Mouse (Mus musculus) cerebellum, adult 2 months (tissue): ENCODE results near the gene Zfp638. TPM values are rescaled to one million over a fixed set of nuclear protein-coding genes. Genes with fewer than 3 reads are reported as not detected.

Source experiments
- DNase-seq, 2 experiments: peaks; one replicate each; pipeline ENCODE4 v3.0.0; 2021
- H3K27ac ChIP-seq: fragments of 200-500 bp; 2 replicates; pipeline ENCODE4 v1.5.1; 2012; ENCODE audit warnings: low read length, control low read depth, inconsistent platforms; ENCODE audit not compliant: insufficient read depth
- H3K27me3 ChIP-seq: fragments of 200-500 bp; 2 replicates; pipeline ENCODE4 v1.6.1; 2012; ENCODE audit warnings: inconsistent platforms, mild to moderate bottlenecking, low read length, moderate library complexity; ENCODE audit not compliant: control insufficient read depth, insufficient read depth
- H3K4me1 ChIP-seq: fragments of 200-500 bp; 2 replicates; pipeline ENCODE4 v1.6.1; 2011; ENCODE audit warnings: low read length; ENCODE audit not compliant: control insufficient read depth, insufficient read depth
- H3K4me3 ChIP-seq: fragments of 200-500 bp; replicated peaks from 2 replicates; pipeline ENCODE3; 2011; ENCODE audit warnings: mild to moderate bottlenecking, low read depth, low read length, control low read depth; ENCODE audit not compliant: insufficient read depth
- CTCF ChIP-seq: fragments of 200-500 bp; IDR thresholded peaks from 2 replicates; pipeline ENCODE4 v1.5.1; 2011; ENCODE audit warnings: low read depth, mild to moderate bottlenecking, control low read depth, low read length, moderate library complexity, borderline replicate concordance; ENCODE audit not compliant: insufficient read depth
- POLR2A ChIP-seq: fragments of 200-500 bp; IDR thresholded peaks from 2 replicates; pipeline ENCODE4 v1.6.1; 2011; ENCODE audit warnings: low read length, control low read depth, borderline replicate concordance; ENCODE audit not compliant: insufficient read depth
- WGBS: fragments of 180-500 bp; shearing (Covaris S2); methylation state at CpG from one replicate; pipeline ENCODE4 v1.1.7; 2018; 5-methylcytosine and 5-hydroxymethylcytosine counted together
- polyA plus RNA-seq: library from polyadenylated mRNA; depleted of rRNA; stranded (reverse); fragments of >200 nt; gene quantifications from 2 replicates; pipeline ENCODE4 v1.2.3, GENCODE M21; 2012

The Zfp638 gene
- polyA plus RNA-seq, 1 experiment: 59.6 TPM

- DNase-seq: no peak
- under 1% methylated on average over 39 of the region's 40 CpGs for WGBS
- H3K27ac ChIP-seq: peak overlapping the region; percentile 73
Observed at GRCm38 (mm10) chr6:83914720-83915271, 47.9 kb downstream of the Zfp638 start.

GRCm38 (mm10) chr6:83927418-83927817 is 60.5 kb downstream of the Zfp638 start:
- 38% methylated on average over 1 of the region's 1 CpGs for WGBS
- Histone ChIP-seq H3K4me1 (peaks cover 3% of the 10 kb centered on the region; the same call in 1 of the 2 replicates), H3K27me3 (no peaks in the 10 kb centered on the region), H3K4me3 (no peak overlapping the region), H3K27ac (no peak overlapping the region)
- TF ChIP-seq CTCF: no peak
- TF ChIP-seq POLR2A: no peak
- DNase-seq: no peak

More at GRCm38 (mm10) chr6:83914720-83915271, 47.9 kb downstream of the Zfp638 start:
- no peak for TF ChIP-seq CTCF
- TF ChIP-seq POLR2A: no peak
- Histone ChIP-seq H3K4me3 (peak overlapping the region; percentile 75), H3K27me3 (no peaks in the 10 kb centered on the region), H3K4me1 (no peaks in the 10 kb centered on the region)

- Histone ChIP-seq H3K4me1 (peaks cover 3% of the 10 kb centered on the region; the same call in 1 of the 2 replicates), H3K4me3 (no peak overlapping the region), H3K27me3 (no peaks in the 10 kb centered on the region), H3K27ac (no peak overlapping the region)
- TF ChIP-seq POLR2A: no peak
- TF ChIP-seq CTCF: no peak
- 74% methylated on average over 2 of the region's 2 CpGs for WGBS
- DNase-seq: no peak
Observed at GRCm38 (mm10) chr6:83928225-83928624, 61.3 kb downstream of the Zfp638 start.

- DNase-seq: no peak
- no peak for TF ChIP-seq POLR2A
- no peak for TF ChIP-seq CTCF
- Histone ChIP-seq H3K27me3 (no peaks in the 10 kb centered on the region), H3K27ac (no peak overlapping the region), H3K4me3 (no peak overlapping the region), H3K4me1 (no peaks in the 10 kb centered on the region)
- WGBS: 98% methylated on average over 2 of the region's 2 CpGs
Observed at GRCm38 (mm10) chr6:83939492-83939891, 72.6 kb downstream of the Zfp638 start.

- Histone ChIP-seq H3K27ac (no peak overlapping the region), H3K27me3 (no peaks in the 10 kb centered on the region), H3K4me3 (no peak overlapping the region), H3K4me1 (no peaks in the 10 kb centered on the region)
- no peak for TF ChIP-seq CTCF
- no peak for TF ChIP-seq POLR2A
- no peak for DNase-seq
- WGBS: 75% methylated on average over 13 of the region's 13 CpGs
Observed at GRCm38 (mm10) chr6:83942806-83943205, 75.9 kb downstream of the Zfp638 start.

- no peak for TF ChIP-seq POLR2A
- TF ChIP-seq CTCF: no peak
- H3K4me3 ChIP-seq: no peak overlapping the region
- no peak overlapping the region for H3K27ac ChIP-seq
Observed at GRCm38 (mm10) chr6:83953603-83954002, 86.7 kb downstream of the Zfp638 start.

GRCm38 (mm10) chr6:83987642-83988041 is 120.7 kb downstream of the Zfp638 start:
- no peak for DNase-seq
- no peaks in the 10 kb centered on the region for H3K27me3 ChIP-seq

More at GRCm38 (mm10) chr6:83953603-83954002, 86.7 kb downstream of the Zfp638 start:
- Histone ChIP-seq H3K4me1 (no peaks in the 10 kb centered on the region), H3K27me3 (no peaks in the 10 kb centered on the region)
- DNase-seq: no peak

GRCm38 (mm10) chr6:84002716-84003115 is 135.8 kb downstream of the Zfp638 start:
- H3K4me3 ChIP-seq: no peak overlapping the region
- H3K27me3 ChIP-seq: no peaks in the 10 kb centered on the region
- 95% methylated on average over 1 of the region's 1 CpGs for WGBS
- H3K4me1 ChIP-seq: no peaks in the 10 kb centered on the region
- peak in 1 of 2 experiments; percentile 10 for DNase-seq
- H3K27ac ChIP-seq: no peak overlapping the region
- TF ChIP-seq POLR2A: no peak
- TF ChIP-seq CTCF: no peak

More at GRCm38 (mm10) chr6:83987642-83988041, 120.7 kb downstream of the Zfp638 start:
- Histone ChIP-seq H3K4me1 (no peaks in the 10 kb centered on the region), H3K27ac (no peak overlapping the region), H3K4me3 (no peak overlapping the region)
- 82% methylated on average over 5 of the region's 5 CpGs for WGBS
- no peak for TF ChIP-seq CTCF
- TF ChIP-seq POLR2A: no peak

- 89% methylated on average over 4 of the region's 4 CpGs for WGBS
- H3K27me3 ChIP-seq: no peaks in the 10 kb centered on the region
- H3K27ac ChIP-seq: no peak overlapping the region
- no peak overlapping the region for H3K4me3 ChIP-seq
- TF ChIP-seq CTCF: no peak
- no peak for TF ChIP-seq POLR2A
- no peak for DNase-seq
- H3K4me1 ChIP-seq: 0 out of 2 replicates have a peak, but pooled peaks cover 3% of the 10 kb centered on the region
Observed at GRCm38 (mm10) chr6:84004295-84004694, 137.4 kb downstream of the Zfp638 start.
